Mouse (Mus musculus) macrophage (primary cell): Measurements from ENCODE around the gene Dot1l. TPM values are rescaled to one million over a fixed set of nuclear protein-coding genes. Genes with fewer than 3 reads are reported as not detected.

Source experiments
- H3K27ac ChIP-seq: fragments of 350-480 bp; formaldehyde crosslinking; 2 replicates; pipeline ENCODE4 v1.9.0; 2021
- H3K36me3 ChIP-seq: fragments of 350-480 bp; formaldehyde crosslinking; 2 replicates; pipeline ENCODE4 v1.9.0; 2021; ENCODE audit errors: inconsistent target
- H3K4me3 ChIP-seq: fragments of 350-480 bp; formaldehyde crosslinking; 2 replicates; pipeline ENCODE4 v1.9.0; 2021; ENCODE audit errors: inconsistent target
- H3K79me2 ChIP-seq: fragments of 350-480 bp; formaldehyde crosslinking; 2 replicates; pipeline ENCODE4 v1.9.0; 2021; ENCODE audit errors: inconsistent target
- WGBS: methylation state at CpG from one replicate; pipeline ENCODE4 v1.1.7; 2026; ENCODE audit warnings: inconsistent platforms; ENCODE audit not compliant: missing documents; 5-methylcytosine and 5-hydroxymethylcytosine counted together
- polyA plus RNA-seq: library from polyadenylated mRNA; stranded (reverse); fragments of 250-400 nt; gene quantifications from 3 replicates; pipeline ENCODE4 v1.2.4, GENCODE M21; 2018; ENCODE audit warnings: inconsistent platforms

The Dot1l gene
- polyA plus RNA-seq, 1 experiment from 2014 or later, result 14.1 TPM

DNA sequence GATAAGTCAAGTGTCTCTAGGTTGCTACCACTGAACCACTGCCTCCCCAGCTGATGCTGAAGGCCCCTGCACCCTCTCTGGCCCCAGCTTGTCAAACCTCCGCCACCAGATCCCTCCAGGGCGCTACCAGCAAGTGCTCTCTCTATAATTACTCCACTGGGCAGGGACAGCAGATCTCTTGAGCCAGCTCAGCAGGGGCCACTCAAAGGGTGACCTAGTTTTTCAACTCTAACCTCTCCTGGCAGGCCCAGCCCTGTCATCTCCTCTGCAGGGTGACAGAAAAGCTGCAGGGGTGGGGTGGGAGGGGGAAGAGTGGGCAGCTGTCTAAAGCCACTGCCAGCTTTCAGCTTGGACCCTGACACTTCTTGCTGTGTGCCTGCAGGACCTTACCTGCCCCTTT lies 82.8 kb downstream of the Dot1l start:
- Histone ChIP-seq H3K79me2 (no peaks in the 10 kb centered on the region), H3K36me3 (no peaks in the 10 kb centered on the region), H3K27ac (no peak overlapping the region), H3K4me3 (no peak overlapping the region)
- WGBS, result 89% methylated on average over 2 of the region's 2 CpGs

DNA sequence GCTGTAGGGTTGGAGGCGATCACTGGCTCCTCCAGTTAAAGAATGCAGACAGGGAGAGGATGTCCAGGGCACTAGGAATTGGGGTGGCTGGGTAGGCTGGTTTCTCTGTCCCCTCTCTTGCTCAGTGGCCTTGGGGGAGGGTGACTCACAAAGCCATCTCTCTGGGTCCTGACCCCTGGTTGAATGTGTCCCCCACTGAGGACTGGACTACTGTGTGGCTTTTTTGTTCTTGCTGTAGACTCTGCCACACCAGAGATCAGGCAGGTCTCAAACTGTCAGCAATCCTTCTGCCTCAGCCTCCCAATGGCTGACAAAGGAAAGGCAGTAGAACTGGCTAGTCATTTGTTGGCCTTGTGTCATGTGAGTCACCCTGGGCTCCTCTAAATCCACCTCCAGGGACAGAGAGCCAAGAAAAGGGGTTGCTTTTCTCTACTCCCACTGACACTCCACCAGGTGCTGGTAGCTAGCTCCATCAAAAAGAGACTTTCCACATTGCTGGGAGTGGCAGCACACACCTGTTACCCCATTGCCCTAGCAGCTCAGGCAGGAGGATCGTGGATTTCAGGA lies 83.4 kb downstream of the Dot1l start:
- Histone ChIP-seq H3K79me2 (no peaks in the 10 kb centered on the region), H3K27ac (no peak overlapping the region), H3K36me3 (no peaks in the 10 kb centered on the region), H3K4me3 (no peak overlapping the region)
- 72% methylated on average over 2 of the region's 2 CpGs for WGBS

DNA sequence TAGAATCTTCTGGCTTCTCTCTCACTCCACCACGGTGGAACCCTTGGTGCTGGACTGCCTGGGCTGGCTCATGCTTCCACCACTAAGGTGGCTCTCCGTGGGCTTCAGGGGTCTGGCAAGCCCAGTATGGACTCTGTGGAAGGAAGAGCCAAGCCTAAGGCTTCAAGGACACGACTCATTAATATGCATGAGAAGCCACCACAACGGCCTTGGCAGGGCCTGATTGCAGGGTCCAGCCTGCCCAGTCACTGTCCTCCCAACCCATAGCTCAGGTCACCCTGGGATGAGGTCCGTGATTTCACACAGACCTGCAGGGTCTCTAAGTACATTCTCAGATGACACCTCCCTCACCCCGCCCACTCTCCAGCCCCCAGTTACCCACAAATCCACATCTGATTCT lies 84.8 kb downstream of the Dot1l start:
- H3K79me2 ChIP-seq, result no peaks in the 10 kb centered on the region
- H3K36me3 ChIP-seq, result no peaks in the 10 kb centered on the region
- H3K27ac ChIP-seq, result no peak overlapping the region
- no peak overlapping the region for H3K4me3 ChIP-seq
- 69% methylated on average over 5 of the region's 6 CpGs for WGBS

DNA sequence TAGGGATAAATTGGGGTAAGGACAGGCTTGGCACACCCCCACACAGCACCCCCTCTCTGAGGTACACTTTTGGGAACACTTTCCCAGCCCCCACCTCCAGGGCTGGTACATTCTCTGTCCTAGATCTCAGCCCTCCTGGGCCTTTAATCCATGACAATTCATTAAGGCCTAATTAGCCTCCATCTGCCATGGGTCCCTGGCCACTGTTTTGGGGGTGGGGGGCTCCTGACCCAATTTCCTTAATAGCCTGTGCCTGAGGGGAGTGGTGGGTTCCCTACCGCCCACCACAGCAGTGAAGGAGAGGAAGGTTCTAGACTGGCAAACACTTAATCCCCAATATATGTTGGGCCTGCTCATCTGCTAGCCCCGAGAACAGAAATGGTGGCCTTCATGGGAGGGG lies 86.7 kb downstream of the Dot1l start:
- WGBS, result 95% methylated on average over 2 of the region's 2 CpGs
- H3K27ac ChIP-seq, result no peak overlapping the region
- H3K36me3 ChIP-seq, result no peaks in the 10 kb centered on the region
- no peak overlapping the region for H3K4me3 ChIP-seq
- no peaks in the 10 kb centered on the region for H3K79me2 ChIP-seq

DNA sequence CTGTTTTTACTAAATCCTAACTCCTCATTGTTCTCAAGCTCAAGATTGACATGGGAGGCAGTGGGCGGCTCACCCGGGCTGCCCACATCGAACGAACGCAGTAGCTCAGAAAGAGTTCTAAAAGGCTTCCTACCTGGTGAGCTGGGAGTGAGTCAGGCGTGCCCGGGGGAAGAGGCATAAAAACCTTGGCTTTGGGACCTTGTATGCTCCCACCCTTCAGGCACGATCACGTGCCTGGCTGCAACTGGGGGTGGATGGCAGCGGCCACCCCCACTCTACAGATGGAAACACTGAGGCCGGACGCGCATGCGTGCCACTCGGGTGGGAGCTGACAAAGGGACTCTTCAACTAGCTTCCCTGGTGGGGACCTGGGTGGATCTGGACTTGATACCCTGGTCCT lies 87.3 kb downstream of the Dot1l start:
- no peaks in the 10 kb centered on the region for H3K79me2 ChIP-seq
- 87% methylated on average over 15 of the region's 15 CpGs for WGBS
- H3K27ac ChIP-seq, result no peak overlapping the region
- no peaks in the 10 kb centered on the region for H3K36me3 ChIP-seq
- no peak overlapping the region for H3K4me3 ChIP-seq

DNA sequence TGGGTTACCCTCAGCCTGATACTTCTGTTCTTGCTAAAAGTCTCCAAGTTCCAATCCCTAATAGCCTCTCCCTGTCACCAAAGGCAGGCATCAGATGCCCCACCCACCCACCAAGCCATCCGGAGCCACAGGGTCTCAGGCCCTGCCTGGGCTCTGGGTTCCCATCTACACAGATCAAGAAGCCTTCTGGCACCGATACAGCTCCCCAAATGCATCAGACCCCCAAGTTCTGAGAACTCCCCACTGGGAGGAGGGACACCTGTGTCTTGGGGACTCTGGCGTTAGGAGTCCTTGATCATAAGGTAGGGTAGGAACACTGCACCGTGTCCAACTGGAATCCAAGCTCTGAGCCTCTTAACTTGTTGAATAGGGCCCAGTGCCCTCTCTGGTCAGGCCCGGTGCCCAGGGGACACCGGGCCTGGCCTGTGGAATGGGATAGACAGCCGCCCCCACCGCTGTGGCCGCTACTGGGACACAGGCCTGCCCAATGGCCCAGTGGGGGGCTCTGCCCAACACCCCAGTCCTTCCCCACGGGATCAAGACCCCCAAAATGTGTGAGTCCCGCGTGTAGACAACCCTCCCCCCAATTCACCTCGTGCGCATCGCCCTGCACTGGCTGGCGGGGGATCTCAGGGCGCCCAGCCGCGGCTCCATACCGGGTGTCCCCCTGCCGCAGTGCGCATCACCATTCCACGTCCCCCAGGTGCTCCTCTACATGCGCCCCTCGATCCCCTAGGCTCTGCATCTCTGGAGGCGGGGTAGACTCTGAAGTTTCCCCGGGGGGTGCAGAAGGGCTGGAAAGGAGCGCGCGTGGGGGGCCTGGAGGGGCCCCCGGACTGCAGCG lies 88.3 kb downstream of the Dot1l start:
- Histone ChIP-seq H3K36me3 (no peaks in the 10 kb centered on the region), H3K27ac (no peak overlapping the region), H3K4me3 (no peak overlapping the region), H3K79me2 (no peaks in the 10 kb centered on the region)
- WGBS, result 21% methylated on average over 32 of the region's 32 CpGs

DNA sequence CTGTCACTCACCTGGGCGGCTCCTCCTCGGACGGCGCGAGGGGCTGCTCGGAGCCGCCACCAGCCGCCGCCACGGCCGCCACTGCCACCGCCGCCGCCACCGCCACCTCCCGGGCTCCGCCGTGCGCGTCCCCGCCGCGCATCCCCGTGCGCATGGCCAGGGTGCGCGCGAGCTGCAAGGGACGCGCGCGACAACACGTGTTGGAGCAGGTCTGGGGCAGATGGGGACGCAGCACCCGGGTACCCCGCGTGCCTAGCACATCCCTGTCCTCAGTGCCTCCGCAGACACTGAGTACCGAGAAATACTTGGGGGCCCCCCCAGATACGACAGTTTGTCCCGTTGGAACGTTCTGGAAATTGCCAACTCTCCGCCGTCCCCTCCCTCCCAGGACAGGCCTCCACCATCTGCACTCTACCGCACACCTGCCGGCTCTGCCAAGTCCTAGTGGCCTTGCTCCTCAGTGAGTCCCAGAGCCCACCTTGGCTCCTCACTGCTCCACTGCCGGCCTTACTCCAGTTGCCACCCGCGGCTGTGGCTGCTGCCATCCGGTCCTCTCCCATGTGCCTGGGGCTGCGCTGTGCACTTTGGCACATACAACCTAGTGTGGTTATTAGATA lies 89.0 kb downstream of the Dot1l start, which contains the start of gene Lingo3:
TSS of gene Lingo3 (minus strand) at position 109 of the 617 bp plus-strand sequence.
- 9% methylated on average over 43 of the region's 51 CpGs for WGBS
- H3K27ac ChIP-seq, result no peak within 1 kb of the TSS
- H3K79me2 ChIP-seq, result no peaks in the 10 kb centered on the region
- H3K36me3 ChIP-seq, result no peaks in the 10 kb centered on the region
- H3K4me3 ChIP-seq, result no peak within 1 kb of the TSS

Other genes with a start within 250 kb of the Dot1l start
- gene Atp8b3, start 216.1 kb upstream of the Dot1l start, polyA plus RNA-seq, result 0.05 TPM in 1 of 3 replicates, not detected in the others
- 14.2 to 19.1 TPM (median 18.5 TPM) in 3 replicates for gene Rexo1, start 193.6 kb upstream of the Dot1l start, polyA plus RNA-seq
- 3.4 to 12.6 TPM (median 6.0 TPM) in 3 replicates for gene Klf16, start 177.9 kb upstream of the Dot1l start, polyA plus RNA-seq
- gene Abhd17a, start 164.9 kb upstream of the Dot1l start, polyA plus RNA-seq, result 11.7 to 58.2 TPM (median 51.7 TPM) in 3 replicates
- gene Scamp4, start 152.3 kb upstream of the Dot1l start, polyA plus RNA-seq, result 34.4 to 66.1 TPM (median 53.0 TPM) in 3 replicates
- 0.60 to 3.8 TPM (median 2.4 TPM) in 3 replicates for gene Adat3, start 152.3 kb upstream of the Dot1l start, polyA plus RNA-seq
- gene Gm49322, start 149.2 kb upstream of the Dot1l start, polyA plus RNA-seq, result 0.44 to 1.1 TPM in 2 of 3 replicates, not detected in the other
- 66.6 to 78.0 TPM (median 74.8 TPM) in 3 replicates for gene Csnk1g2, start 132.4 kb upstream of the Dot1l start, polyA plus RNA-seq
- 16.9 to 26.0 TPM (median 21.9 TPM) in 3 replicates for gene Btbd2, start 98.1 kb upstream of the Dot1l start, polyA plus RNA-seq
- gene Mknk2, start 77.1 kb upstream of the Dot1l start, polyA plus RNA-seq, result 75.7 to 134 TPM (median 82.8 TPM) in 3 replicates
- 34.5 to 48.6 TPM (median 44.2 TPM) in 3 replicates for gene Mob3a, start 53.2 kb upstream of the Dot1l start, polyA plus RNA-seq
- gene Izumo4, start 53.0 kb upstream of the Dot1l start, polyA plus RNA-seq, result 1.9 to 5.5 TPM (median 2.3 TPM) in 3 replicates
- 92.5 to 126 TPM (median 111 TPM) in 3 replicates for gene Ap3d1, start 12.9 kb upstream of the Dot1l start, polyA plus RNA-seq
- gene Sf3a2, start 43.0 kb downstream of the Dot1l start, polyA plus RNA-seq, result 30.3 to 61.7 TPM (median 44.0 TPM) in 3 replicates
- 24.5 to 68.8 TPM (median 64.2 TPM) in 3 replicates for gene Plekhj1, start 43.4 kb downstream of the Dot1l start, polyA plus RNA-seq
- gene Amh, start 50.0 kb downstream of the Dot1l start, polyA plus RNA-seq, result 0.15 TPM in 1 of 3 replicates, not detected in the others
- not detected in 3 replicates for gene Jsrp1, start 58.3 kb downstream of the Dot1l start, polyA plus RNA-seq
- 170 to 604 TPM (median 522 TPM) in 3 replicates for gene Oaz1, start 71.5 kb downstream of the Dot1l start, polyA plus RNA-seq
- not detected in 3 replicates for gene Lingo3, start 88.8 kb downstream of the Dot1l start, polyA plus RNA-seq
- gene Lsm7, start 100.0 kb downstream of the Dot1l start, polyA plus RNA-seq, result 32.4 to 122 TPM (median 57.0 TPM) in 3 replicates
- 8.7 to 16.8 TPM (median 15.4 TPM) in 3 replicates for gene Sppl2b, start 100.1 kb downstream of the Dot1l start, polyA plus RNA-seq
- gene Tmprss9, start 116.6 kb downstream of the Dot1l start, polyA plus RNA-seq, result not detected in 3 replicates
- 25.5 to 160 TPM (median 109 TPM) in 3 replicates for gene Timm13, start 145.8 kb downstream of the Dot1l start, polyA plus RNA-seq
- gene Lmnb2, start 163.0 kb downstream of the Dot1l start, polyA plus RNA-seq, result 6.2 to 17.4 TPM (median 7.2 TPM) in 3 replicates
- gene Gadd45b, start 174.9 kb downstream of the Dot1l start, polyA plus RNA-seq, result 45.9 to 89.8 TPM (median 71.3 TPM) in 3 replicates